Mouse (Mus musculus): ENCODE measurements around the gene Ndufb4.

Gene Ndufb4

DNA sequence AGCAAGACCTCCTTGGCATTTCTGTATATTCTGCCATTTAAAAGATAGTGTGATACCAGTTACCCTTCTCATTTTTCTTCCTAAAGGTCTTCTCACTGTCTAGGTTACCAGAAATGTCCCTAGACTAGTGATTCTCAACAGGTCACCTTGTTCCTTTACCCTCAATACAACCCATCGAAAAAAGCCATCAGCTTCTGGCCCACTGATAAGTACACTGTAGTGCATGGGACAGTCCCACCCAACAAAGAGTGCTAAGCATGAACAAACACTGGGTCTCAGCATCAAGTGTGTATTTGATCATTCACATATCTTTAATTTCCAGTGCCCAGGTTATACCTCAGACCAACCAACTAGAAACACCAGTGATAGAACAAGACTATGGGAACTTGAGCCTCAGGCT lies 19.2 kb downstream of the Ndufb4 start:
- no peak for DNase-seq (ENCODE audit: low spot score in 2 of 2)

DNA sequence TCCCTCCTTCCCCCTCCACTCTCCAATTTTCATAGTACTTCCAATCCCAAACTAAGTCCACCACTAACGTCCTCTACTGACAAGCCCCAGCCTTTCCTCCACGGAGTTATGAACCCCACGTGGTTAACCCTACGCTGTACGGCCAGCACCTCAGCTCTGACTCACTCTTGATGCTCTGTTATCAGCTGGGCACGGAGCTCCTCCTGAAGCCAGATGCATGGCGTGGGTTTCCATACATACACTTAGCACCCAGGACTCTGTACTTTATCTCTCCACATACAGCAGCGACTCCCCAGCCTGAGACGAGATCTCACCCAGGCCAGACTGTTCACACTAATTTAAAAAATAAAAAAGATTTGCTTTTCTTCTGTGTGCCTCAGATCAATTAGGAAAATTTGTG lies 19.7 kb downstream of the Ndufb4 start:
- DNase-seq (ENCODE audit: low spot score in 2 of 2), result no peak

DNA sequence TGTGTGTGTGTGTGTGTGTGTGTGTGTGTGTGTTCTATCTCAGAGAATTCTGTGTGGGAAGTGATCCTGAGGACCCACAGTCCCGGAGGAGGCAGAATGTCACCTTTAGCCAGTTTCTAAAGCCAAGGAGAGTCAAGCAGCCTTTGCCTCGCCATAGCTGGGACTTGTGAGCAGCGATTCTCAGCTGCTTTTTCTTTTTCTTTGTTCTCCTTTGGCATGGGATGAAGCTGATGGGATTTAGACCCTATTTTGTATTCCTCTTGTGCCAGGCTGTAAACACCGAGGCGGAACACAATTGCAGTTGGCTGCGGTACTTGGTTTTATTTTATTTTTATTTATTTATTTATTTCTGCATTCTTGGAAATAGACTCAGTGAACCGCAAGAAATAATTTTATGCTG lies 25.2 kb downstream of the Ndufb4 start:
- no peak for DNase-seq (ENCODE audit: low spot score in 2 of 2)

DNA sequence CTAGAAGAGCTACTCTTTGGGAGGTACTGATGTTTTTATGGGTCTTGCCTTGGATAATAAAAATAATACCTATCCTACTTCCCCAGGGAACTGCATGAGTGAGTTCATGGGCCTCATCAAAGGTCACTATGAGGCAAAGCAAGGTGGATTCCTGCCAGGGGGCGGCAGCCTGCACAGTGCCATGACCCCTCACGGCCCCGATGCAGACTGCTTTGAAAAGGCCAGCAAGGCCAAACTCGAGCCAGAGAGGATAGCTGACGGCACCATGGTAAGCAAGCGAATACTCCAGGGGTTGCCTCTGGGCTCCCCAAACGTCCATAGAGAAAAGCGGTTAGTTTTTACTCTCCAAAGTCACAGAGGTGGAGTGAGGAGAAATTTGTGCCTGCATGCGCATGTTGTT lies 25.9 kb downstream of the Ndufb4 start:
- DNase-seq (ENCODE audit: low spot score in 2 of 2), result no peak

DNA sequence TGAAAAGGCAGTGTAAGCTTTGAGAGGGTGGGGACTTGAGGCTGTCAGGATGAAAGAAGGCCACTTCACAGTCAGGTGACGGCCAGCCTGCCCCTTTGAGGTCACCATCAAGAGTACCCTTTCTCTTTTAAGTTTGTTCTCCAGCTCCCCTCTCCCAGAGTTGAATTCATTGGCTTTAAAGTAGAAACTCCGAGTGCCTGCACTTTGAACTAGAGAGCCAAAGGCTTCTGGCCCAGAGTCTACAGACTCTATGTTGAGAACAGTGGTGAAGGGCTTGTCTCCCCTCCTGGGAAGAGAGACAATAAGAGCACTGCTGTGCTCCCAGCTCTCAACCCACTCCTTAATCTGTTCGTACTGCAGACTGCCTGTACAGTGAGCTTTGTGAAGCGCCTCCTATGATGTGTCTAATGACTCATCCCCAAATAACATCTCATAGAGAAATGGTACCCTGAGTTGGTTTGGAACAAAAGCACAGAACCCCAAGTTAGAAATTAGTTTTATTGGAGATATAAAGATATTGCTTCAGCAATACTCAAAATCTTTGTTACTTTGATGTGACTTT lies 27.8 kb downstream of the Ndufb4 start:
- no peak for DNase-seq (ENCODE audit: low spot score in 2 of 2)

DNA sequence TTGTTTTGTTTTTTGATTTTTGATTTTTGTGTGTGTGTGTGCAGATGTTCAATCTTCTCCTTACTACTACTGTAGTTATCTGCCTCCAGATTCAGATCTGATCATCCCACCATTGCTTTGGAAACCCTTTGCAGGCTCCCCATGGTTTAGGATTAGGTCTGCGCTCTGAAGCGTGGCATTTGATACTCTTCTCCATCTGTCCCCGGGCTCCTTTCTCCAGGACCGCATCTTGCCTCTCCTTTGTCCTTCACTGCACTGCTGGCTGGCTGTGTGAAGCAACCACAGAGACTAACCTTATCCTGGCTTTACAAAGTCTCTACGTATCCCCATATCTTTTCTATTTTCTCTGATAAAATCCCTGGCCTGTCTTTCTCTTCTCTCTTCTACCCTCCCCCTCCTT lies 31.3 kb downstream of the Ndufb4 start:
- DNase-seq (ENCODE audit: low spot score in 2 of 2), result no peak

DNA sequence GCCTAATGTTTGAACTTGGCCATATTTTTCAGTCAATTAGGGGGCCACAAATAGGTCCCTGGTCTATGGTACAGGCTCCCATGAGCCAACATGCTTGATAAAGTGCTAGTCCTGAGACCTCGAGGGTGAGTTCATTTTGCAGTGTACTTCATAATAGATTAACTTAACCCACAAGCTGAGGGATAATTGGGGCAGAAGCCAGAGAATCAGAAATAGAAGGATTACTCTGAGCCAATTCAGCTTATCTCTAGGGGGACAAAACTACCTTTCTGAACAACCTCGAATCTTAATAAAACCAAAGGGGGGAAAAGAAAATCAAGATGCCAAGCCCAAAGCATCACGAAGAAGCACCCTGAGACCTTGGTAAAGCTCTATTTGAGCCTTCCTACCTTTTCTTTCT lies 31.9 kb downstream of the Ndufb4 start:
- DNase-seq (ENCODE audit: low spot score in 2 of 2), result no peak

DNA sequence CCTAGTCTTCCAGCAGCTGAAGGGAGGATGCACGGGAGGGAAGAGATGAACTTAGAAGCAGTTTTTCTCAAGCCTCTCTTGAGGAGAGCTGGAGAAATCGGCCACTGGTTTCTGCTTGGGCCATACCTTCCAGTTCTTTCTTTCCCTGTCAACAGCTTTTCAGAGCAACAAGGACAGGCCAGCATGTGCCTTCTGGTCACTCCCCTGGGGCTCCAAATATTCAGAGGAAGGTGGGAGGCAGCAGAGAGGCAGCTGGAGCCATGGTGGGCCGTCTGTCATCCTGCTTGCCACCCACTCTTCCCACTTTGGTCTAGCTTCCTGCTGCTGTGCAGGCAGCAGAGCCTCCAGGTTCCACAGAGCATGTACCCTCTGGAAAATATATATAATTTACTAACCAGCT lies 36.6 kb downstream of the Ndufb4 start:
- no peak for DNase-seq (ENCODE audit: low spot score in 2 of 2)

DNA sequence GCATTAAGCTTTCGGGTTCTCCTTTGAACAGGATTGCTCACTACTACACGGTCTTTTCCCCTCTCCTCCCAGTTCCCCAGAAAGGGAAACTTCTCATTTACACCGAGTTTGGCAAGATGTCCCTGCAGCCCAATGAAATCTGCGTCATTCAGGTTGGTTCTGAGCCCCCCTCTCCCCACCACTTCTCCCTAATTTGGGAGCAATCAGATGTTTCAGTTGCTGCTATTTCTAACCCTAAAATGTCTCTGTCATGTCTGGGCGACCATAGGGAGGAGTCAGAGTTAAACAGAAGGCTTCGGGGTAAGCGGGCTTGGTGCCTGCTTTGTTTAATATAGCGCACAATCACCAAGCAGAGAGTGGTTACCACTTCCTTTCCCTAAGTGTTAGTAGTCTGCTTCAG lies 38.1 kb downstream of the Ndufb4 start:
- DNase-seq (ENCODE audit: low spot score in 2 of 2), result no peak

DNA sequence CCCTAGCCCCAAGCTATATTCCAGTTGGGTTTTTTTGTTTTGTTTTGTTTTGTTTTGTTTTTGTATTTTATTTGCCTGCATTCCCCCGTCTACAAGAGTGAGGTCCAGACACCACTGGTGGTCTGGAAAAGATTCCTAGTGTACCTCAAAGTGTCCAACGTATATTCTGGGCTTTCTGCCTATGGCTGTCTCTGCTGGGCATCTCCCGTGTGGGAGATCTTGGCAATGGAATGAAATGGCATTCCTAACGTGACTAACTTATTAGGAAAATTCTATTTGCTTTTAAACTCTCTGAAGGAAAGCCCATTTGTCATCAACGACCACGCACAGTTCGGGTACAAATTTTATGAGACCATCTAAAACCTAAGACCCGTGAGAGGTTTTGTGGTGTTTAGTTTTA lies 38.8 kb downstream of the Ndufb4 start:
- DNase-seq (ENCODE audit: low spot score in 2 of 2), result no peak

DNA sequence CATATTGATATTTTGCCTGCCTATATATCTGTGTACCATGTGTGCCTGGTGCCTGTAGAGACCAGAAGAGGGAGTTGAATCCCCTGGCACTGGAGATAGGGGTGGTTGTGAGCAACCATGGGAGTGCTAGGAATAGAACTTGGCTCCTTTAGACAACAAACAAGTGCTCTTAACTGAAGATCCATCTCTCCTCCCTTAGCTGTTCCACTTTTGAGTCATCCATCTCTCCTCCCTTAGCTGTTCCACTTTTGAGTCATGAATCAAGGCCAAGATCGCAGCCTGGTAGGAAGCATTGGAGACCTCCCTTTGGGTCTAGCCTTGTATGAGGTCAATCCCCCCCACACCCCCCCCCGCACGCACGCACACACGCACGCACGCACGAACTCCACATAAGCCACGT lies 39.7 kb downstream of the Ndufb4 start:
- DNase-seq (ENCODE audit: low spot score in 2 of 2), result no peak

DNA sequence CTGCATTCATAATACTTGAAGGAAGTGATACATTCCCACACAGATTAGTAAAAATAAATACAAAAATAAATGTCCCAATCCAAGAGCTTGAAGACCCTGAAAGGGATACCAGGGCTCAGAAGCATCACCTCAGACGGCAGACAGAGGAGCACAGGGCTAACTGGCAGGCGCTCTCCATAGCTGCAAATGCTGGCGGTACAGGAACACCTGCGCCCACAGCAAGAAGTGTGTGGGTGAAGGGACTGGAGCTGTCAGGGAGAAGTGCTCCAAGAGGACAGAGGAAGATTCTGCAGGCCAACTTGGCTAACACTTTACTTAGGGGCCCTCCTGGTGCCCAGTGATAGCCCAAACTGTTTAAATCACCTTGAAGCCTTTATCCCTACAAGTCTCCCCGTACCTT lies 42.2 kb downstream of the Ndufb4 start:
- no peak for DNase-seq (ENCODE audit: low spot score in 2 of 2)

DNA sequence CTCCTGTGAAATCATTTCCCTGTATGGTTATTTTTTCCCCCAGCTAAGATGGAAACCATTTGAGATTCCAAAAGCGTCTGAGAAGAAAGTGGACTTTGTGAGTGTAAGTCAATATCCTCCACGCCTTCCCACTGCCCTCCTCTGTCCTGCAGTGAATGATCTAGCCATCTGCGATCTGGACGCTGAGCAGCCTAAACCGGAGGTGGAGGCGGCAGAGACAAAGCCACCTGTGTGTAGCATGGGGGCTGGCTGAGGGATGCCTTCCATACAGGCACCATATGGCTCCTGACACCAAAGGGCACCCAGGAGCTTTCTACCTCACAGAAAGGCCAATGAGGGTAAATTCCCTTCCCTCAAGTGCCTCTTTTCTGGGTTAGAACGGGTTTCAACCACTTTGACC lies 43.2 kb downstream of the Ndufb4 start:
- no peak for DNase-seq (ENCODE audit: low spot score in 2 of 2)

DNA sequence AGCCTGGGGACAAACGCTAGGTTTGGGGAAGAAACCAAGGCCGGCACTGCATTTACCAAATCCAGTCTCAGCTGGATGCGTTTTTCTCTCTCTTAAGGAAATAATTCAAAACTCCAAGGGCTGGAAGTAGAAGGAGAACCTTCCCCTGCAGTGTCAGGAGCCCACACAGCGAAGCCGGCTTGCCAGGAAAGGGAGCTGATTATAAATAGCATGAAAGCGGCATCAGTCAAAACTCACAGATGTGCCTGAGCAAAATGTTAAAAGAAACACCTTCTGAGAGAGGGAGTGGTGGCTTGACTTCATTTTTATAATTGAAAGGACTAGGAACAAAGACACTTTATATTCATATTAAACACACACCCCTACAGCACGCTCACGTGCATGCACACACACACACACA lies 43.9 kb downstream of the Ndufb4 start:
- DNase-seq (ENCODE audit: low spot score in 2 of 2), result no peak

DNA sequence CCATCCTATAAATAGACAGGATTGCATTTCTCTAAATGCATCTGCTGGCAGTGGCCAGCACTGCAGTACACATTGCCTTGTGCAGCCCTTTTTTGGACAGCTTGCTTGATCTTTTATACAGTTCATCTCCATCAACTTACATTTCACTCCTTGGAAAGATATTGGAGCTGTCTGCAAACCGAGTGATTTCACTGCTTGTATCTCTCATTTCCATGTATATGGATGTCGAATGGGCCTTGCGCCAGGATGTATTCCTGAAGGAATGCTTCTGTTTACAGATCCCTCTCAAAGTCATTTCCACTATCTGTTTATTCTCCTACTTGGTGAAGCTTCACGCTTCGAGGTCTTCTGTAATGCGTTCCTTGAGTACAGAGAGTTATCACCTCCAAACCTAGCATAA lies 50.0 kb downstream of the Ndufb4 start:
- DNase-seq (ENCODE audit: low spot score in 2 of 2), result no peak

DNA sequence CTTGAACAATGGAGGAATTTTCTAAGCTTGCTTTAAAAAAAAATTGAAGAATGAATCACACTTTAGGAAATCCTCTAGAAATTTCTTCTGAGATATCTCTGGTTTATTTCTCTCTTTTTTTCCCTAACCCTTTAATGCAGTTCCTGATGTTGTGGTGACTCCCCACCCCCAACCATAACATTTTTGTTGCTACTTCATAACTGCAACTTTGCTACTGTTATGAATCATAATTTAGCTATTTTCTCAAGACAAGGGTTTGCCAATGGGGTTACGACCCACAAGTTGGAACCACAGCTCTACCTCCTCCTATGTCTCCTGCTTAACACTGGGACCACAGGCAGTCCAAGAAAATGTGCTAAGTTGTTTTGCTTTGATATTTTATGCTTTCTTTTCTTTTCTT lies 50.8 kb downstream of the Ndufb4 start:
- DNase-seq (ENCODE audit: low spot score in 2 of 2), result no peak

DNA sequence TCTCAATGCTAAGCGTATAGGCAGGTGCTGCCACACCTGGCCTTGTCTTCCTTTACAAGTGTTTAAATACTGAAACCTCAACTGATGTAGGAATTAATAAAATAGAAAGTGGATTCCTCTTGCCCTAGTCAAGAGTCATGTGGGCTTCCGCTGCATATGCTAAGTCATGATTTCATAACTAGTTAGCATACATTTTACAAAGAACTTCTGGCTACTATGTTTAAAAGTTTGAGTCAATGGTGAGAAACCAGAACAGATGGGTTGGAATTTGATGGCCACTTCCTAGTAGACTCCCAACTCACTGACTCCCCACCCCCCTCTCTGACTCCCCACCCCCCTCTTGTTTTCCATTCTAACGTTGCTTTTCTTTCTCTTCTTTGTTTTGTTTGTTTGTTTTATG lies 54.9 kb downstream of the Ndufb4 start:
- no peak for DNase-seq (ENCODE audit: low spot score in 2 of 2)

DNA sequence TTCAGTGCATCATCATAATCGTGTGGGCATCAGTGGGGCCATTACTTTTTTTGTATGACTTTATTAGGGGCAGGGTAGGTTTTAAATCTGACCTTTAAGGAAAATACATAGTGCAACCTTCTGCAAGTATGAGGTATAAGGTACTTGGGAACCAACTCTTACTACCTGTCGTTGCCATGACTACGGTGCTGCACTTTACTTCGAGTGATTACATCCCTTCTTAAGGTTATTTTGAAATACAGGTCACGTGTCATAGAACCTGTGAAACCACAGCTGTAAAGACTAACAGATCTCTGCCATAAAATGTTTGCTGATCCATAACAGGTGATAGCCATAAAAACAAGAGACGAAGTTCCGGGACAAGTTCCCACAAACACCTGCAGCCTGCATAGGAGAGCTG lies 55.8 kb downstream of the Ndufb4 start:
- DNase-seq (ENCODE audit: low spot score in 2 of 2), result no peak

DNA sequence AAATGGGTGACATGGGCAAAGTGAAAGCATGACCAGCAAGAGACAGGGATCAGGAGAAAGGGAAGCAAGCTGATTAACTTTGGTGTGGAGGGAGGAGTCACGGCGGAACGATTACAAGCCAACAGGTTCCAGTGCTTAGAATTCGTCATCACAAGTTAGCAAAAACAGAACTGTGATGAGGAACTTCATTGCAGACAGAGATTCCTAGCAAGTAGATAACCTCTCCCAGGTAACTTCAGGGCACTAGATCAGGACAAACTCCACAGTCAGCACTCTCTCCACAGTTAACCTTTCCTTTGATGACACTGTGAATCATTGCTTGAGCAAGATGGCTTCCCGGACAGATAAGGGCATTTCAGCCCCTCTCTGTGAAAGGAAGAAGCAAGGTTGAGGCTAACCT lies 56.8 kb downstream of the Ndufb4 start:
- DNase-seq (ENCODE audit: low spot score in 2 of 2), result no peak
